Comparison of ENCODE assay signal across 18 mouse cellular contexts in genomic region chr3:82315728-82316127, GRCm38 (mm10). TPM values are rescaled to one million over a fixed set of nuclear protein-coding genes. Genes with fewer than 3 reads are reported as not detected.
"Had no signal": no experiment of that assay in that cellular context is flagged by ENCODE, and none has a peak within 500 bp of the region (broad histone marks: within the 10 kb centered on the region; RNA-seq: fewer than 3 reads in every experiment).

No protein-coding gene starts in this region.

- H3K4me2 ChIP-seq: lung, embryonic 15.5 days; midbrain, embryonic 11.5 days; midbrain, embryonic 13.5 days; midbrain, embryonic 15.5 days; neural tube, embryonic 12.5 days; stomach, embryonic 15.5 days had no signal

- H3K9me3 ChIP-seq: lung, embryonic 15.5 days; megakaryocyte, embryonic 14.5 days; midbrain, embryonic 13.5 days; midbrain, embryonic 15.5 days; neural tube, embryonic 12.5 days; stomach, embryonic 15.5 days had no signal

- H3K27ac ChIP-seq: lung, embryonic 15.5 days; macrophage; midbrain, embryonic 13.5 days; midbrain, embryonic 15.5 days; neural tube, embryonic 12.5 days; stomach, embryonic 15.5 days; stomach, postnatal 0 days had no signal

- H3K9ac ChIP-seq: lung, embryonic 15.5 days; midbrain, embryonic 13.5 days; midbrain, embryonic 15.5 days; neural tube, embryonic 12.5 days; stomach, embryonic 15.5 days had no signal

- ATAC-seq: lung, postnatal 0 days; midbrain, embryonic 13.5 days; midbrain, embryonic 15.5 days had no signal

- H3K36me3 ChIP-seq: lung, embryonic 15.5 days; midbrain, embryonic 13.5 days; midbrain, embryonic 15.5 days; neural tube, embryonic 12.5 days; stomach, embryonic 15.5 days had no signal

- H3K27me3 ChIP-seq: lung, embryonic 15.5 days; megakaryocyte, embryonic 14.5 days; midbrain, embryonic 13.5 days; midbrain, embryonic 15.5 days; neural tube, embryonic 12.5 days; stomach, embryonic 15.5 days had no signal

- H3K4me1 ChIP-seq: lung, embryonic 15.5 days; megakaryocyte, embryonic 14.5 days; midbrain, embryonic 13.5 days; midbrain, embryonic 15.5 days; neural tube, embryonic 12.5 days; stomach, embryonic 15.5 days had no signal

- H3K4me3 ChIP-seq: lung, embryonic 15.5 days; megakaryocyte, embryonic 14.5 days; midbrain, embryonic 13.5 days; midbrain, embryonic 15.5 days; neural tube, embryonic 12.5 days; stomach, embryonic 15.5 days had no signal

- DNase-seq: lung, adult 2 months; lung, postnatal 14 days; lung, postnatal 36 days; right cerebral cortex, postnatal 14 days; thymus, adult 18-20 months; thymus, postnatal 14 days; thymus, postnatal 36 days had no signal

RNA-seq across cellular contexts. Expression of gene Map9, which starts 42.1 kb away (rescaled TPM):
- total RNA-seq: monocyte, adult 5-6 weeks had no signal
